Mouse (Mus musculus) thymus, postnatal 0 days (tissue): ENCODE measurements around the gene Gm13420. TPM values are rescaled to one million over a fixed set of nuclear protein-coding genes. Genes with fewer than 3 reads are reported as not detected.

ENCODE experiments used
- DNase-seq: peaks from one replicate; pipeline ENCODE4 v3.0.0-alpha.2; 2015; ENCODE audit warnings: low spot score
- polyA plus RNA-seq: library from polyadenylated mRNA; unstranded; fragments of >200 nt; fragmentation: Nextera tagmentation; extraction: Ambion mirVana; gene quantifications from 2 replicates; pipeline ENCODE4 v1.2.1, GENCODE M21; 2015

The Gm13420 gene
- polyA plus RNA-seq, 1 experiment from 2014 or later = not detected

DNA sequence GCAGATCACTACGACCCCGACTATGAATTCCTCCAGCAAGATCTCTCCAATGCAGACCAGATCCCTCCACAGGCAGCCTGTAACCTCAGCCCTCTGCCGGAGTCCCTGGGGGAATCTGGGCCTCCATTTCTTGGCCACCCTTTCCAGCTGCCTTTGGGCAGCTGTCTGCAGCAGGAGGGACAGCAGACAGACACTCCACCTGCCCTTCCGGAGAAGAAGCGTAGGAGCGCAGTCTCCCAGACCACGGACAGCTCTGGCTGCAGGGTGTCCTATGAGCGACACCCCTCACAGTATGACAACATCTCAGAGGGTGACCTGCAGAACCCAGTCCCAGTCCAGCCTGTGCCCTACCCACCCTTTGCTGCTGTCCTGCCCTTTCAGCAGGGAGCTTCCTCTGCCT, 49.3 kb downstream of the Gm13420 start:
- no peak for DNase-seq

DNA sequence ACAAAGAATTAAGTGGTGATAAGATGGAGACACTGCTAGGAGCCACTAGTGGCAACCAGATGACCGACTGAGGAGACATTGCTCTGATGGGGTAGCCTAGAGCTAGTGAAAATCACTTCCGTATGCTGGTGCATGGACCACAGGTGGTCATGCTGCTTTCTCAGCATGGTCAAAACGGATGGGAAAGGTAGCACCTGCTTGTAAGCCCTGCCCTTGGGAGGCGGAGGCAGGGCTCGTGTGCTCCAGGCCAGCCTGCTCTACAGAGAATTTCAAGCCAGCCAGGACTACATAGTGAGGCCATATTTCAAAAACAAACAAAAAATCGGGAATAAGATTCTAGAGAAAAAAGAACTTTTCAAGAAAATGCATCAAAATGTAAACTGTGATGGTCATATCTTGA, 50.1 kb downstream of the Gm13420 start:
- no peak for DNase-seq

DNA sequence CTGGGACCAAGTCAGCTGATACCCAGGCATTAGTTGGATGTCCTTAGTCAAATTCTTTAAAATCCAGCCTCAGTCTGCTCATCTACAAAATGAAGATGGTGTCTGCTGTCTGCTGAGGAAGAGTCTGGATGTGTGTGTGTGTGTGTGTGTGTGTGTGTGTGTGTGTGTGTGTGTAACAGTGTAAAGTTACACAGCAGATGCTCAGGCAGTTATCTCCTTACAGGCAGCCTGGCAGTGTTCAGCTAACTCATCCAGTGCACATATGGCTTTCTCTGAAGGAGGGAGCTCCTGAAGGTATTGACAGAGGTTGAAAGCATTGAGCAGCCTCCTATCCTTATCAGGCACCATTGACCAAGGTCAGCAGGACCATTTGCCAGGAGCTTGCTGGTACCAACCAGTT, 50.6 kb downstream of the Gm13420 start:
- no peak for DNase-seq

DNA sequence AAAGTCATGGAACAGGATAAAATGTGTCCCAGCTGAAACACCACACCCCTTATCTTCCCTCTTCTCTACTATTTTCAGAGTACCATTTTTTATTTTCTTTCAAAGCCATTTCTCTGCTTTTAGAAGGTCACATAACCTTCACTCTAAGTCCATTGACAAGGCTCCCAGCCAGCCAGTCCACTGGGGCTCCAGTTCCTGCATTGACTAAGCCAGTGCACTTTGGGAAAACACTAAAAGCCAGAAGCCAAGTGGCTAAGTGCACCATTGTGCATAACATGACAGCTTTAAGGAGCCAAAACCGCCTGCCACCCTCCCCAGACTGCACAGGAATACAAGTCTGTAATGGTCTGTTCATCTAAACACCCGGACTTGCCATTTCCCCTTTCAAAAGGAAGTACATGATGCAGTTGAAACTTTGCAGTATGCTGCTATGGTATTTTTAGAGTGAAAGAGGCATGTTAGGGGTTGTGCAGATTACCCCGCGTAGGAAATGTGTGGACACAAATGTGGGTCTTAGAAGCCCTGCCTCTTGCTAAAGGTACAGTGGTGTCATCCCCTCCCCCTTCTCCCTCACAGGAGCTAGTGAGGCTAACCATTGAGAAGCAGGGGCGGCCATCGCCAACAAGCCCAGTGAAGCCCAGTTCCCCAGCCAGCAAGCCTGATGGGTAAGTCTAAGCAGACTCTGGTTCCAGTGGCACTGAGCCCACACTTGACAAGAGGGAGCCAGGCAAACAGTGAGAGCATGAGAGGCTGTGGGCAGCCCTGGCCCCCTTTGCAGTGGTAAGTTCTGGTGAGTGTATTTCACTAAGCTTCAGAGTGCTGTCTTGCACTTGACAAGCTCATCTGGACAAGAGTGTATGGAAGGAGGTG, 52.8 kb downstream of the Gm13420 start:
- DNase-seq = no peak

DNA sequence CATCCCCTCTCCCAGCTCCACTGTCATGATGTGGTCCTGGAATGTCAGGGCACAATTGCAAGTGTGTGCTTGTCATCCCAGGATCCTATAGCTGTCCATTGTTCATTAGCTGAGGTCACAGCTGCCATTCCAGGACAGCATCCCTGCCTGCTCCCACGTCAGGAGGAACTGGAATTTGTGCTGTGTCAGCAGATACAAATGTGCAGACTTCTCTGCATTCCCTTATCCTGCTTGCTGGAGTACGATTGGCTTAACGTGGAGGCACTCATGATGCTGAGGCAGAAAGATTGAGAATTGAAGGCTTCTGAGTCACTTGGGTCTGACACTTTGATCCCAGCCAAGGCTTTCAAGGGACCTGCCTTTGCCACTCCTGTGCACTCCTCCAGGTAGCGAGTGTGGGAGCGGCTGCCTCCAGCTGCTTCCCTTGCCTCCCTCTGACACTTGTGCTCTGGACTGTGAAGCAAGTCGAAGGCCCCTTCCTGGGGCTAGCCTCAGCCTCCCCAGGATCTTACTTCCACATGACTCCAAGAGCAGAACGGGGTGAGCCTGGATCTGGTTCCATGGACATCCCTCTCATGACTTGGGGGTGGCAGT, 55.2 kb downstream of the Gm13420 start:
- no peak for DNase-seq

Other genes with a start within 250 kb of the Gm13420 start
- gene Rapgef1, start 132.0 kb downstream of the Gm13420 start, polyA plus RNA-seq = 16.0 and 19.1 TPM in 2 replicates
- not detected in 2 replicates for gene Gm13547, start 7.6 kb upstream of the Gm13420 start, polyA plus RNA-seq
- 13.9 and 14.9 TPM in 2 replicates for gene Coq4, start 35.8 kb upstream of the Gm13420 start, polyA plus RNA-seq
- gene Trub2, start 36.8 kb upstream of the Gm13420 start, polyA plus RNA-seq = 21.3 and 27.7 TPM in 2 replicates
- gene Slc27a4, start 50.9 kb upstream of the Gm13420 start, polyA plus RNA-seq = 6.1 and 6.6 TPM in 2 replicates
- 14.8 and 18.0 TPM in 2 replicates for gene Urm1, start 68.4 kb upstream of the Gm13420 start, polyA plus RNA-seq
- 7.0 and 8.6 TPM in 2 replicates for gene Cercam, start 117.5 kb upstream of the Gm13420 start, polyA plus RNA-seq
- gene Odf2, start 137.5 kb upstream of the Gm13420 start, polyA plus RNA-seq = 47.9 and 56.2 TPM in 2 replicates
- 47.6 and 55.3 TPM in 2 replicates for gene Gle1, start 183.7 kb upstream of the Gm13420 start, polyA plus RNA-seq
- gene Sptan1, start 213.9 kb upstream of the Gm13420 start, polyA plus RNA-seq = 47.5 and 53.2 TPM in 2 replicates